Mouse (Mus musculus): ENCODE results near the gene Spsb1. TPM values are rescaled to one million over a fixed set of nuclear protein-coding genes. Genes with fewer than 3 reads are reported as not detected.
A peak's percentile ranks its signal among the peaks of the same experiment; 100 is the strongest.

Gene Spsb1
- polyA plus RNA-seq, 1 experiment, result 3.9 TPM

DNA sequence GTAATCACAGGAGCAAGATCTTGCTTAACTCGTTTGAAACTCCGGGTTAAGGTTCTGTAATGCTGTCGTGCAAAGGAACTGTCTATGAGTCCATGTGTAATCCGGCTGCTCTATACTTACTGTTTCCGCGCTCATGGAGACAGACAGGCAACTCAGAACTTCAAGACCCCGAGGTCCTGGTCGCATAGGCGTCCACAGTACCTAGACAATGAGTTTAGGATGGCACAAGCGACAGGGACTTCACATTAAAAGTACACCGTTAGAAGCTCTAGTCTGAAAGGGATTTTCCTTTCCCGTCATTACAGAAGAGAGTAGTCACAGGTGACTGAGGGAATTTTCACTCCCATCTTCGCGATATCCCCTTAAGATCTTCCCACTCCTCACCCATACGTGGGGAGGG lies 788 bp upstream of the Spsb1 start:
- 15% methylated on average over 15 of the region's 15 CpGs for WGBS

DNA sequence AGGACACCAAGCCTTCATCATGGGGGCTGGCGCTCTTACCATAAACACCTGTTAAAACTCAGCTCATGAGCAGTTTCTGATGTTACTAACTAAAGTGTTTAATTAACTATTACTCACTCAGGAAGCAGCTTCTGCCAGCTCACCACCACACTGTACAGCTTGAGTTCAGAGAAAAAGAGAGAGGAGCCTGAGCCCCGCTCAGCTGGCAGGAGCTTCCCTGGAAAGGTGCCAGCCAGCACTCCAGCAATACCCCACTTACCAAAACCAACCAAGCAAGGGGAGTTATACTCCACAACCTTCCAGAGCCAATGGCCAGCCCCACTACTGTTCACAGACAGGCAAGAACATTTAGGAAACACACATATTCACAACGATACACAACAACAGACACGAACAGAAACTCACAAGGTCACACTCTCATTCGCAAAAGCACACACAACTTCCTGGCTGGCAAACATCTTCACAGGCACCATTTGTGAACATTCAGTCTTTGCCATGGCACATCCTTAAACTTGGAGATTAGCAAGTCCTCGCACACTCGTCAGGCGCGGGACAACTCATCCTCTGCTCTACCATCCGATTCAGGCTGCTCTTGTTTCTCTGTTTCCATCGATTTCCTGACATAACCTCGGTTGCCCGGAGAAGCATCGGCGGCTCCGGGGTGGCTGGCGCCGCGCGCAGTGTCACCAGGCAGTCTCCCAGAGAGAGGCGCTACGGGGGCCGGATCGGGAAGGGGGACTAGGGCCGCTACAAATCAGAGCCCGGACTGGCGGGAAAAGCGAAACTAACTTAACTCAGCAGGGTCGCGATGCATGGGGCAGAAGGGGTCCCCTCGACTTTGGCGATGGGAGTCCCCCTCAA lies 992 bp downstream of the Spsb1 start:
- Histone ChIP-seq H3K4me3 (replicated peaks; ENCODE audit: control insufficient read depth, low read depth, low read length) (peak overlapping the region; percentile 41), H3K4me1 (ENCODE audit: control insufficient read depth, insufficient read depth, low read length) (no peaks in the 10 kb centered on the region), H3K27ac (ENCODE audit: control insufficient read depth, insufficient read depth, low read depth, low read length, poor library complexity) (no peak overlapping the region)
- WGBS, result 3% methylated on average over 32 of the region's 32 CpGs
- TF ChIP-seq POLR2A (IDR thresholded peaks at IDR 0.05; ENCODE audit: borderline replicate concordance, control insufficient read depth, low read depth, low read length) (no peak), CTCF (IDR thresholded peaks at IDR 0.05; ENCODE audit: control insufficient read depth, insufficient read depth, low read length) (no peak)

More for the DNA sequence above, 788 bp upstream of the Spsb1 start:
- Histone ChIP-seq H3K27ac (ENCODE audit: control insufficient read depth, insufficient read depth, low read depth, low read length, poor library complexity) (no peak overlapping the region), H3K4me1 (ENCODE audit: control insufficient read depth, insufficient read depth, low read length) (no peaks in the 10 kb centered on the region), H3K4me3 (replicated peaks; ENCODE audit: control insufficient read depth, low read depth, low read length) (no peak overlapping the region)
- TF ChIP-seq POLR2A (IDR thresholded peaks at IDR 0.05; ENCODE audit: borderline replicate concordance, control insufficient read depth, low read depth, low read length) (no peak), CTCF (IDR thresholded peaks at IDR 0.05; ENCODE audit: control insufficient read depth, insufficient read depth, low read length) (no peak)

- H3K4me1 ChIP-seq (ENCODE audit: control insufficient read depth, insufficient read depth, low read length), result no peaks in the 10 kb centered on the region
- TF ChIP-seq POLR2A (IDR thresholded peaks at IDR 0.05; ENCODE audit: borderline replicate concordance, control insufficient read depth, low read depth, low read length), result no peak
- no peak for TF ChIP-seq CTCF (IDR thresholded peaks at IDR 0.05; ENCODE audit: control insufficient read depth, insufficient read depth, low read length)
- no peak overlapping the region for H3K27ac ChIP-seq (ENCODE audit: control insufficient read depth, insufficient read depth, low read depth, low read length, poor library complexity)
- no peak overlapping the region for H3K4me3 ChIP-seq (replicated peaks; ENCODE audit: control insufficient read depth, low read depth, low read length)
- WGBS, result 78% methylated on average over 9 of the region's 9 CpGs
These were observed 2.6 kb downstream of the Spsb1 start for GRCm38 (mm10) chr4:149952201-149952600.

DNA sequence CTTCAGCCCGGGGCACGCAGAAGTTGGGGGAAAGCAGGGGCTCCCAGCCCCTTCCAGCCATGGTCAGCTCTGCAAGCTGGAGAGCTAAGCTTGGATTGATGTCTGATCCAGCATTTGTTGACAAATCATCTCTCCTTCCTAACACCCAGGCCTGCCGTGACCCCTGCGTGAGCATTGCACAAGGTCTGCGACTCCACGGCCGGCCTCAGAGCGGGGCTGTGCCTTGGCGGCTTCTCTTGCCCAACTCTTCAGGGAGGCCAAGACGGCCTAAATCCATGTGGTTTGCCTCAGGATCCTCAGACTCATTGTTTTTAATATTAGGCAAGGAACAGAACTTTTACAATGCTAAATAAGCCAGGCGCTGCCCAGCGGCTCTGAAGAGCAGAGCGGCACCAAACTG lies 3.6 kb downstream of the Spsb1 start:
- 61% methylated on average over 13 of the region's 13 CpGs for WGBS
- no peak for TF ChIP-seq CTCF (IDR thresholded peaks at IDR 0.05; ENCODE audit: control insufficient read depth, insufficient read depth, low read length)
- no peak for TF ChIP-seq POLR2A (IDR thresholded peaks at IDR 0.05; ENCODE audit: borderline replicate concordance, control insufficient read depth, low read depth, low read length)
- Histone ChIP-seq H3K27ac (ENCODE audit: control insufficient read depth, insufficient read depth, low read depth, low read length, poor library complexity) (no peak overlapping the region), H3K4me3 (replicated peaks; ENCODE audit: control insufficient read depth, low read depth, low read length) (no peak overlapping the region), H3K4me1 (ENCODE audit: control insufficient read depth, insufficient read depth, low read length) (no peaks in the 10 kb centered on the region)

DNA sequence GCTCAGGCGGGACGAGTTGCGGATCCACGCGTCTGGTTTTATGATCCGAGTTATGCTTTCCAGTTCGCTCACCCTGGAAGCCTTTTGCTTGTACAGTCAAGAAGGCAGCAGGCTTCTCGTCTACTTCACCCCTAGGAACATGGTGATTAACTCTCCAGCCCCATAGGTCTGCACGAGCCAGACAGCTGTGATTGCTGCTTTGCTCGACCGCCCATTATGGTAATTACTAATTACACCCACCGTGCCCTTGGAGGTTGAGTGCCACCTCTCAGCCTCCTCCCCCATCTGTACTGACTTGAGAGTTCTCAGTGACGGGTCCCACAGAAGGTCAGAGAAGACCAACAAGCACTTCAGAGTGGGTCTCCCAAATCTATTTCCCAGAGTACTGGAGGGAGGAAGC lies 5.2 kb downstream of the Spsb1 start:
- H3K4me3 ChIP-seq (replicated peaks; ENCODE audit: control insufficient read depth, low read depth, low read length), result no peak overlapping the region
- H3K27ac ChIP-seq (ENCODE audit: control insufficient read depth, insufficient read depth, low read depth, low read length, poor library complexity), result no peak overlapping the region
- H3K4me1 ChIP-seq (ENCODE audit: control insufficient read depth, insufficient read depth, low read length), result no peaks in the 10 kb centered on the region
- WGBS, result 85% methylated on average over 13 of the region's 13 CpGs
- TF ChIP-seq POLR2A (IDR thresholded peaks at IDR 0.05; ENCODE audit: borderline replicate concordance, control insufficient read depth, low read depth, low read length), result no peak
- TF ChIP-seq CTCF (IDR thresholded peaks at IDR 0.05; ENCODE audit: control insufficient read depth, insufficient read depth, low read length), result no peak

- H3K4me1 ChIP-seq (ENCODE audit: control insufficient read depth, insufficient read depth, low read length), result no peaks in the 10 kb centered on the region
- H3K27ac ChIP-seq (ENCODE audit: control insufficient read depth, insufficient read depth, low read depth, low read length, poor library complexity), result no peak overlapping the region
- TF ChIP-seq CTCF (IDR thresholded peaks at IDR 0.05; ENCODE audit: control insufficient read depth, insufficient read depth, low read length), result no peak
- TF ChIP-seq POLR2A (IDR thresholded peaks at IDR 0.05; ENCODE audit: borderline replicate concordance, control insufficient read depth, low read depth, low read length), result no peak
- 83% methylated on average over 5 of the region's 5 CpGs for WGBS
- H3K4me3 ChIP-seq (replicated peaks; ENCODE audit: control insufficient read depth, low read depth, low read length), result no peak overlapping the region
These were observed 6.7 kb downstream of the Spsb1 start for GRCm38 (mm10) chr4:149948119-149948518.

DNA sequence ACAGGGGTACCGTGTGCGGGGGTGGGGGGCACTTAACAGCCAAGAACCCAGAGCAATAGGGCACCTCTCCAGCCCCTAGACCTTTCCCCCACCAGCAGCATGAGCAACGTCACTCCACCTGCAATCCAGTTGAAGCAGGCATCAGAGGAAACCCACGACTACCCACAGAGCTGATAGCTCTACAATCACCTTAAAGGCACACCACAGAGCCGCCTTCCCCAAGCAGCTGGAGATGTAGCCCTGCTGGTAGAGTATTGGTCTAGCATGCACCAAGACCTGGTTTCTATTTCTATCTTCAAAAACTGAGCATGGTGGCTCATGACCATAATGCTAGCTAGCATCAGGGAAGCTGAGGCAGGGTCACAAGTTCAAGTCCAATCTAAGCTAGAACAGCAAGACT lies 7.4 kb downstream of the Spsb1 start:
- WGBS, result 49% methylated on average over 5 of the region's 5 CpGs
- Histone ChIP-seq H3K27ac (ENCODE audit: control insufficient read depth, insufficient read depth, low read depth, low read length, poor library complexity) (no peak overlapping the region), H3K4me3 (replicated peaks; ENCODE audit: control insufficient read depth, low read depth, low read length) (no peak overlapping the region), H3K4me1 (ENCODE audit: control insufficient read depth, insufficient read depth, low read length) (no peaks in the 10 kb centered on the region)
- TF ChIP-seq CTCF (IDR thresholded peaks at IDR 0.05; ENCODE audit: control insufficient read depth, insufficient read depth, low read length), result no peak
- TF ChIP-seq POLR2A (IDR thresholded peaks at IDR 0.05; ENCODE audit: borderline replicate concordance, control insufficient read depth, low read depth, low read length), result no peak

DNA sequence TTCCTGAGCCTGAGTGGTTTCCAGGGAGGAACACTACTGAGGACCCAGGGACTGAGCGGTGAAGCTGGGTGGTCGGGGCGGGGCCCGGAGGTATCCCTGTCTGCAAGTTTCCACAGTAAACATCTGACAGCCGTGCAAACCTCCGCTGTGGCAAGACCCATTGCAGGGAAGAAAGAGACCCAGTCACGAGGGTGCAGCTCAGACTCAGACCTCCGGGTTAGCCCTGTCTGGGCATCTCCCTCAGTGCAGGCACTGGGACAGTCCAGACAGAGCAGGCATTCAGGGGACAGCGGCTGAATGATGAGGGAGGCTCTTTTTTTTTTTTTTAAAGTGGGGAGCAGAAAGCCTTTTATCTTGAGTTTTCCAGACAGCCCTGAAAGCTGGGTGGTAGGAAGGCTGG lies 9.6 kb downstream of the Spsb1 start:
- TF ChIP-seq POLR2A (IDR thresholded peaks at IDR 0.05; ENCODE audit: borderline replicate concordance, control insufficient read depth, low read depth, low read length), result no peak
- TF ChIP-seq CTCF (IDR thresholded peaks at IDR 0.05; ENCODE audit: control insufficient read depth, insufficient read depth, low read length), result no peak
- Histone ChIP-seq H3K27ac (ENCODE audit: control insufficient read depth, insufficient read depth, low read depth, low read length, poor library complexity) (no peak overlapping the region), H3K4me3 (replicated peaks; ENCODE audit: control insufficient read depth, low read depth, low read length) (no peak overlapping the region), H3K4me1 (ENCODE audit: control insufficient read depth, insufficient read depth, low read length) (no peaks in the 10 kb centered on the region)
- 83% methylated on average over 9 of the region's 9 CpGs for WGBS

Measured in bone marrow, adult 2 months (tissue).